Mouse (Mus musculus): ENCODE measurements at regions not wholly inside any gene's neighbourhood (a gene's known extent, or its start where the extent isn't known, plus 50 kb on each side); places are given as distances from the start of the nearest gene placed in this dataset.

GRCm38 (mm10) chr17:52268792-52269191, 333.7 kb upstream of the Kcnh8 start:
- TF ChIP-seq TCF12 (IDR thresholded peaks at IDR 0.05; ENCODE audit: low read depth, low read length) (no peak), CHD2 (IDR thresholded peaks at IDR 0.05; ENCODE audit: low read length) (no peak), NELFE (IDR thresholded peaks at IDR 0.05; ENCODE audit: low read depth, low read length) (no peak), CTCF (IDR thresholded peaks at IDR 0.05 in 2 of 3, conservative IDR thresholded peaks at IDR 0.05 in 1 of 3; ENCODE audit: control insufficient read depth in 1 of 3, insufficient read depth in 1 of 3, low read depth in 2 of 3, low read length in 3 of 3, poor library complexity in 1 of 3, severe bottlenecking in 1 of 3) (no peak), MAX (IDR thresholded peaks at IDR 0.05; ENCODE audit: low read length) (no peak)
